ENCODE assay signal across 8 mouse cellular contexts in genomic region chr13:71962661-71963355, GRCm38 (mm10). TPM values are rescaled to one million over a fixed set of nuclear protein-coding genes. Genes with fewer than 3 reads are reported as not detected.
DNase-seq lines count a peak whose midpoint lies in the region; ATAC-seq and TF ChIP-seq lines count a peak whose summit lies in the region.

No protein-coding gene starts in this region.

- peak; percentile 13 to 27 for DNase-seq in layer of hippocampus, postnatal 10 days (ENCODE audit: low spot score in 2 of 2)
- no peak for DNase-seq in layer of hippocampus, adult 11-12 months (ENCODE audit: low spot score)
- DNase-seq in intestine, embryonic 14.5 days (ENCODE audit: low spot score), result peak; percentile 85
- no peak for DNase-seq in midbrain, postnatal 0 days (ENCODE audit: low spot score)
- DNase-seq in layer of hippocampus, adult 9-11 months, result no peak
- DNase-seq in frontal cortex, postnatal 14 days (ENCODE audit: low spot score in 2 of 2), result no peak
- DNase-seq in layer of hippocampus, adult 2 months (ENCODE audit: low spot score in 2 of 2), result no peak

- no peaks in the 10 kb centered on the region for H3K9me3 ChIP-seq in intestine, embryonic 14.5 days (ENCODE audit: control insufficient read depth, low read length)
- no peaks in the 10 kb centered on the region for H3K9me3 ChIP-seq in midbrain, postnatal 0 days (ENCODE audit: low read length)

- ATAC-seq in intestine, embryonic 14.5 days (replicated peaks; ENCODE audit: low FRiP score, low TSS enrichment, low read depth), result 0 out of 2 replicates have a peak, but pooled peaks have one; percentile 25
- no peak for ATAC-seq in midbrain, postnatal 0 days (ENCODE audit: low FRiP score)

- no peaks in the 10 kb centered on the region for H3K36me3 ChIP-seq in intestine, embryonic 14.5 days (ENCODE audit: control insufficient read depth, insufficient read depth, low read length)
- no peaks in the 10 kb centered on the region for H3K36me3 ChIP-seq in midbrain, postnatal 0 days (ENCODE audit: insufficient read depth, low read length)

- peak overlapping the region; percentile 79 for H3K4me3 ChIP-seq in embryonic fibroblast, embryonic 13.5 days (ENCODE audit: insufficient read depth, low read length)
- peak overlapping the region; percentile 35 for H3K4me3 ChIP-seq in intestine, embryonic 14.5 days (ENCODE audit: low read depth, low read length)
- peak overlapping the region; percentile 74 for H3K4me3 ChIP-seq in midbrain, postnatal 0 days (ENCODE audit: low read depth, low read length)
- no peak overlapping the region; the same call in 1 of the 2 replicates for H3K4me3 ChIP-seq in layer of hippocampus, adult 2 months

- peak overlapping the region; percentile 61 for H3K4me2 ChIP-seq in intestine, embryonic 14.5 days (ENCODE audit: low read length)
- peak overlapping the region; percentile 63 for H3K4me2 ChIP-seq in midbrain, postnatal 0 days (ENCODE audit: low read depth, low read length, poor library complexity, severe bottlenecking)

- TF ChIP-seq POLR2A in embryonic fibroblast, embryonic 13.5 days (IDR thresholded peaks at IDR 0.05; ENCODE audit: low read depth, low read length), result no peak

- no peak for TF ChIP-seq CTCF in embryonic fibroblast, embryonic 13.5 days (IDR thresholded peaks at IDR 0.05; ENCODE audit: borderline replicate concordance, insufficient read depth, low read length)
- no peak for TF ChIP-seq CTCF in midbrain, postnatal 0 days (IDR thresholded peaks at IDR 0.05)
- TF ChIP-seq CTCF in layer of hippocampus, adult 2 months (conservative IDR thresholded peaks at IDR 0.05), result no peak

- H3K27ac ChIP-seq in embryonic fibroblast, embryonic 13.5 days (ENCODE audit: insufficient read depth, low read length), result peak overlapping the region; percentile 30
- no peak overlapping the region for H3K27ac ChIP-seq in intestine, embryonic 14.5 days (ENCODE audit: low read depth)
- peak overlapping the region; percentile 85 for H3K27ac ChIP-seq in midbrain, postnatal 0 days (ENCODE audit: low read depth, low read length)
- H3K27ac ChIP-seq in layer of hippocampus, adult 2 months, result no peak overlapping the region

- peaks cover 99% of the 10 kb centered on the region for H3K27me3 ChIP-seq in intestine, embryonic 14.5 days (replicated peaks; ENCODE audit: control insufficient read depth, insufficient read depth, low read length)
- peaks cover 28% of the 10 kb centered on the region for H3K27me3 ChIP-seq in midbrain, postnatal 0 days (ENCODE audit: insufficient read depth, low read length)

- no peak overlapping the region for H3K9ac ChIP-seq in intestine, embryonic 14.5 days (ENCODE audit: low read length)
- peak overlapping the region; percentile 87 for H3K9ac ChIP-seq in midbrain, postnatal 0 days (replicated peaks; ENCODE audit: low read length, poor library complexity, severe bottlenecking)

- no peaks in the 10 kb centered on the region for H3K4me1 ChIP-seq in embryonic fibroblast, embryonic 13.5 days (ENCODE audit: control insufficient read depth, insufficient read depth, low read length)
- peaks cover 11% of the 10 kb centered on the region for H3K4me1 ChIP-seq in intestine, embryonic 14.5 days (replicated peaks; ENCODE audit: control insufficient read depth, insufficient read depth, low read length)
- H3K4me1 ChIP-seq in midbrain, postnatal 0 days (ENCODE audit: insufficient read depth, low read length), result no peaks in the 10 kb centered on the region

- WGBS in intestine, embryonic 14.5 days, result under 1% methylated on average over 55 of the region's 55 CpGs
- WGBS in midbrain, postnatal 0 days, result under 1% methylated on average over 53 of the region's 55 CpGs

RNA-seq across cellular contexts. Expression of gene Irx1, which starts 0.7 kb away (rescaled TPM):
- 1 to 10 TPM; 1.0 to 1.2 TPM for total RNA-seq in layer of hippocampus, postnatal 10 days (2021)
- polyA plus RNA-seq in embryonic fibroblast, embryonic 13.5 days (2011; ENCODE audit: insufficient read length, low read depth, missing spikeins), result 24.7 and 39.1 TPM in 2 replicates
- polyA plus RNA-seq in intestine, embryonic 14.5 days (2014; fragmentation: Nextera tagmentation; extraction: Ambion mirVana), result not detected in 2 replicates
- total RNA-seq in midbrain, postnatal 0 days (2014; rRNA removed), result 93.0 and 96.1 TPM in 2 replicates
- 8.3 and 9.1 TPM in 2 replicates for polyA plus RNA-seq in midbrain, postnatal 0 days (2015; fragmentation: Nextera tagmentation; extraction: Ambion mirVana)
- under 1 TPM; 0.39 to 0.46 TPM for total RNA-seq in layer of hippocampus, adult 2 months (2021)

Comparison
In these comparisons a context has a peak if more than half of its experiments do, and no peak if none do; other contexts are left out.
1. DNase-seq: peak in layer of hippocampus, postnatal 10 days (2 of 2) and intestine, embryonic 14.5 days (single experiment); none in layer of hippocampus, adult 11-12 months (single experiment), midbrain, postnatal 0 days (single experiment), layer of hippocampus, adult 9-11 months (single experiment), frontal cortex, postnatal 14 days (0 of 2) and layer of hippocampus, adult 2 months (0 of 2).
2. H3K27ac ChIP-seq: peak in embryonic fibroblast, embryonic 13.5 days (single experiment) and midbrain, postnatal 0 days (single experiment); none in intestine, embryonic 14.5 days (single experiment) and layer of hippocampus, adult 2 months (single experiment).
3. RNA of gene Irx1, which starts 0.7 kb away (total RNA-seq): 93.0 to 96.1 TPM in midbrain, postnatal 0 days; 1.0 to 1.2 TPM in layer of hippocampus, postnatal 10 days and 0.39 to 0.46 TPM in layer of hippocampus, adult 2 months; every median in the first group is over 10 times any median in the second.